Mouse (Mus musculus) neural tube, embryonic 14.5 days (tissue): ENCODE results near the gene Otop2. TPM values are rescaled to one million over a fixed set of nuclear protein-coding genes. Genes with fewer than 3 reads are reported as not detected.

Experiments
- ATAC-seq: fragments of 200-750 bp; cut with Nextera tagmentation; 2 replicates; pipeline ENCODE4 v1.8.0; 2017; ENCODE audit warnings: low read depth, mild to moderate bottlenecking, moderate TSS enrichment, moderate library complexity
- H3K27ac ChIP-seq: fragments of 300-500 bp; sonication (generic); 2 replicates; pipeline ENCODE4 v1.5.1; 2014; ENCODE audit warnings: low read depth, mild to moderate bottlenecking, control low read depth, low read length, moderate library complexity, mixed read lengths
- H3K27me3 ChIP-seq: fragments of 300-500 bp; sonication (generic); 2 replicates; pipeline ENCODE4 v1.6.1; 2014; ENCODE audit warnings: low read length; ENCODE audit not compliant: control insufficient read depth, insufficient read depth
- H3K36me3 ChIP-seq: fragments of 300-500 bp; sonication (generic); 2 replicates; pipeline ENCODE4 v1.6.1; 2014; ENCODE audit warnings: low read length, mixed read lengths; ENCODE audit not compliant: control insufficient read depth, insufficient read depth
- H3K4me1 ChIP-seq: fragments of 300-500 bp; sonication (generic); 2 replicates; pipeline ENCODE4 v1.6.1; 2014; ENCODE audit warnings: low read length; ENCODE audit not compliant: control insufficient read depth, insufficient read depth
- H3K4me2 ChIP-seq: fragments of 300-500 bp; sonication (generic); 2 replicates; pipeline ENCODE4 v1.6.1; 2014; ENCODE audit warnings: mild to moderate bottlenecking, low read depth, low read length, control low read depth
- H3K4me3 ChIP-seq: fragments of 300-500 bp; sonication (generic); 2 replicates; pipeline ENCODE4 v1.5.1; 2014; ENCODE audit warnings: low read depth, low read length, control low read depth, mixed read lengths
- H3K9ac ChIP-seq: fragments of 300-500 bp; sonication (generic); replicated peaks from 2 replicates; pipeline ENCODE4 v1.6.1; 2014; ENCODE audit warnings: low read depth, mild to moderate bottlenecking, control low read depth, low read length, mixed read lengths
- H3K9me3 ChIP-seq: fragments of 300-500 bp; sonication (generic); 2 replicates; pipeline ENCODE4 v1.6.1; 2016; ENCODE audit warnings: low read length; ENCODE audit not compliant: control insufficient read depth
- WGBS: fragments of 180-500 bp; shearing (Covaris S2); extraction: QIAGEN DNeasy Blood & Tissue Kit; methylation state at CpG from one replicate; pipeline ENCODE4 v1.1.7; 2014; 5-methylcytosine and 5-hydroxymethylcytosine counted together
- polyA plus RNA-seq: library from polyadenylated mRNA; unstranded; fragments of >200 nt; fragmentation: Nextera tagmentation; extraction: Ambion mirVana; gene quantifications from 2 replicates; pipeline ENCODE4 v1.2.1, GENCODE M21; 2014

Otop2 gene
- polyA plus RNA-seq, 1 experiment from 2014 or later, result 0.12 TPM

DNA sequence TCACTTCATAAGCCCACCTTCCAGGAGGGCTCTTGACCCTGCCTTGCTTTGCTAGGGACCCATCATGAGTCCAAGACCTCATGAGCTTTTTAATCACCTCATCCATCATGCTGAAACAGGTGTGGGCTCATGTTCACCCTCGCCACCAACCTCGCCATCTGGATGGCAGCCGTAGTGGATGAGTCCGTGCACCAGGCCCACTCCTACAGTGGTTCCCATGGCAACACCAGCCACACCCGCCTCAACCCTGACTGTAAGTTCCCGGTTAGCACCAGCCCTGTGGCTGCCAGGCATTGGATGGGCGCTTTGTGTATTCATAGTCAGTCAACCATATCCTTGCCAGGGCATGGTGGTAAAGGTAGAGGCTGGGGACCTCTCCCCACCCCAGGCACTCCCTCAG lies 19.8 kb downstream of the Otop2 start:
- no peak overlapping the region for H3K4me2 ChIP-seq
- 0 out of 2 replicates have a peak, but pooled peaks cover 4% of the 10 kb centered on the region for H3K4me1 ChIP-seq
- 65% methylated on average over 7 of the region's 7 CpGs for WGBS
- no peak overlapping the region for H3K9ac ChIP-seq
- no peaks in the 10 kb centered on the region for H3K9me3 ChIP-seq
- H3K36me3 ChIP-seq, result no peaks in the 10 kb centered on the region
- no peak overlapping the region for H3K4me3 ChIP-seq
- H3K27ac ChIP-seq, result no peak overlapping the region
- peaks cover 18% of the 10 kb centered on the region for H3K27me3 ChIP-seq
- ATAC-seq, result no peak

- Histone ChIP-seq H3K4me3 (no peak overlapping the region), H3K27ac (no peak overlapping the region), H3K9ac (no peak overlapping the region), H3K9me3 (no peaks in the 10 kb centered on the region), H3K4me2 (no peak overlapping the region), H3K4me1 (no peaks in the 10 kb centered on the region), H3K36me3 (no peaks in the 10 kb centered on the region), H3K27me3 (no peaks in the 10 kb centered on the region)
- 70% methylated on average over 15 of the region's 15 CpGs for WGBS
- ATAC-seq, result no peak
Measured at GRCm38 (mm10) chr11:115329339-115329738, 22.4 kb downstream of the Otop2 start.

DNA sequence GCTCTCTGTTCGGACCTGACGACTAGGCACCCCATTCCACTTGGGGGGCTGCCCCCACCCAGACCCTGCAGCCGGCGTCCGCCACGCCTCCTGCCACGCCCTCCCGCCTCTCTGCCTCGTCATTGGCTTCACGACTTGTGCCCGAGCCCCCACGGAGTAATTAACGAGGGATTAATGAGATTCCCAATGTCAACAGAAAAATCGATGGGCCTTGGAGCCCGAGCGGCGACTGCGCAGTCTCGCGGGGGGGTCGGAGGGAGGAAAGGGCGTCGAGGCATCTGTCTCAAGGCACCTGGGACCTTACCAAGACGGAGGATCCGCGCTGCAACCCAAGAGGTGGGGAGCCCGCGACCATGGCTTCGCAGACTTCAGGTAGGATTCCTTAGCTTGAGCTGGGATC lies 27.6 kb downstream of the Otop2 start, which contains the start of gene Otop3:
TSS of gene Otop3 (plus strand) at position 201 of the 400 bp plus-strand sequence.
- ATAC-seq, result peak; percentile 41; the same call in 1 of the 2 replicates
- no peaks in the 10 kb centered on the region for H3K9me3 ChIP-seq
- peaks cover 4% of the 10 kb centered on the region; the same call in 1 of the 2 replicates for H3K4me1 ChIP-seq
- H3K9ac ChIP-seq, result peak within 1 kb of the TSS; percentile 21; the same call in 1 of the 2 replicates
- peak within 1 kb of the TSS; percentile 21 for H3K4me3 ChIP-seq
- peaks cover 2% of the 10 kb centered on the region; the same call in 1 of the 2 replicates for H3K27me3 ChIP-seq
- no peaks in the 10 kb centered on the region for H3K36me3 ChIP-seq
- 3% methylated on average over 29 of the region's 29 CpGs for WGBS
- no peak within 1 kb of the TSS for H3K27ac ChIP-seq
- H3K4me2 ChIP-seq, result peak within 1 kb of the TSS; percentile 56

GRCm38 (mm10) chr11:115335223-115335622 lies 28.3 kb downstream of the Otop2 start:
- WGBS, result 56% methylated on average over 12 of the region's 12 CpGs
- no peak for ATAC-seq
- H3K9me3 ChIP-seq, result no peaks in the 10 kb centered on the region
- H3K36me3 ChIP-seq, result no peaks in the 10 kb centered on the region
- H3K4me1 ChIP-seq, result peaks cover 4% of the 10 kb centered on the region; the same call in 1 of the 2 replicates
- H3K4me3 ChIP-seq, result no peak overlapping the region
- H3K27me3 ChIP-seq, result peaks cover 2% of the 10 kb centered on the region; the same call in 1 of the 2 replicates
- H3K27ac ChIP-seq, result no peak overlapping the region
- H3K9ac ChIP-seq, result no peak overlapping the region
- H3K4me2 ChIP-seq, result peak overlapping the region; percentile 56; the same call in 1 of the 2 replicates

- no peaks in the 10 kb centered on the region for H3K36me3 ChIP-seq
- H3K4me3 ChIP-seq, result no peak overlapping the region
- peaks cover 4% of the 10 kb centered on the region; the same call in 1 of the 2 replicates for H3K4me1 ChIP-seq
- WGBS, result 27% methylated on average over 6 of the region's 6 CpGs
- H3K4me2 ChIP-seq, result no peak overlapping the region
- no peak for ATAC-seq
- H3K27ac ChIP-seq, result no peak overlapping the region
- peaks cover 2% of the 10 kb centered on the region; the same call in 1 of the 2 replicates for H3K27me3 ChIP-seq
- no peaks in the 10 kb centered on the region for H3K9me3 ChIP-seq
- no peak overlapping the region for H3K9ac ChIP-seq
Measured at GRCm38 (mm10) chr11:115336115-115336514, 29.2 kb downstream of the Otop2 start.

- Histone ChIP-seq H3K27ac (no peak overlapping the region), H3K4me1 (peaks cover 4% of the 10 kb centered on the region; the same call in 1 of the 2 replicates), H3K4me3 (no peak overlapping the region), H3K9ac (no peak overlapping the region), H3K9me3 (no peaks in the 10 kb centered on the region), H3K4me2 (no peak overlapping the region), H3K27me3 (peaks cover 2% of the 10 kb centered on the region; the same call in 1 of the 2 replicates), H3K36me3 (no peaks in the 10 kb centered on the region)
- ATAC-seq, result no peak
- WGBS, result 71% methylated on average over 3 of the region's 3 CpGs
Measured at GRCm38 (mm10) chr11:115337350-115337749, 30.4 kb downstream of the Otop2 start.

GRCm38 (mm10) chr11:115337826-115338225 lies 30.9 kb downstream of the Otop2 start:
- WGBS, result 70% methylated on average over 1 of the region's 1 CpGs
- H3K36me3 ChIP-seq, result no peaks in the 10 kb centered on the region
- ATAC-seq, result no peak
- no peak overlapping the region for H3K4me3 ChIP-seq
- no peak overlapping the region for H3K9ac ChIP-seq
- no peaks in the 10 kb centered on the region for H3K9me3 ChIP-seq
- H3K27ac ChIP-seq, result no peak overlapping the region
- peaks cover 2% of the 10 kb centered on the region; the same call in 1 of the 2 replicates for H3K27me3 ChIP-seq
- peaks cover 4% of the 10 kb centered on the region; the same call in 1 of the 2 replicates for H3K4me1 ChIP-seq
- no peak overlapping the region for H3K4me2 ChIP-seq

GRCm38 (mm10) chr11:115341246-115341645 lies 34.3 kb downstream of the Otop2 start:
- Histone ChIP-seq H3K4me1 (no peaks in the 10 kb centered on the region), H3K4me3 (no peak overlapping the region), H3K36me3 (no peaks in the 10 kb centered on the region), H3K27ac (no peak overlapping the region), H3K4me2 (no peak overlapping the region), H3K9ac (no peak overlapping the region), H3K27me3 (no peaks in the 10 kb centered on the region), H3K9me3 (no peaks in the 10 kb centered on the region)
- ATAC-seq, result no peak
- WGBS, result 66% methylated on average over 2 of the region's 2 CpGs

GRCm38 (mm10) chr11:115341866-115342265 lies 34.9 kb downstream of the Otop2 start:
- 72% methylated on average over 6 of the region's 6 CpGs for WGBS
- no peaks in the 10 kb centered on the region for H3K27me3 ChIP-seq
- no peak for ATAC-seq

More at GRCm38 (mm10) chr11:115341866-115342265, 34.9 kb downstream of the Otop2 start:
- H3K36me3 ChIP-seq, result no peaks in the 10 kb centered on the region
- H3K4me2 ChIP-seq, result no peak overlapping the region
- H3K4me3 ChIP-seq, result no peak overlapping the region
- H3K27ac ChIP-seq, result no peak overlapping the region
- no peaks in the 10 kb centered on the region for H3K9me3 ChIP-seq
- H3K9ac ChIP-seq, result no peak overlapping the region
- H3K4me1 ChIP-seq, result no peaks in the 10 kb centered on the region
